Mouse (Mus musculus): ENCODE results near the gene Slc28a3.

GRCm38 (mm10) chr13:58657987-58658386, 47.3 kb upstream of the Slc28a3 start:
- TF ChIP-seq POLR2A (IDR thresholded peaks at IDR 0.05; ENCODE audit: low read depth, low read length) (no peak), CTCF (IDR thresholded peaks at IDR 0.05; ENCODE audit: borderline replicate concordance, insufficient read depth, low read length) (no peak)

All from embryonic fibroblast, embryonic 13.5 days (primary cell).